Mouse (Mus musculus): ENCODE results near the gene Kctd7.

Kctd7 gene

GRCm38 (mm10) chr5:130193760-130194159 lies 49.1 kb downstream of the Kctd7 start:
- DNase-seq = no peak

- DNase-seq = no peak
These were observed 51.6 kb downstream of the Kctd7 start for GRCm38 (mm10) chr5:130196307-130196706.

DNA sequence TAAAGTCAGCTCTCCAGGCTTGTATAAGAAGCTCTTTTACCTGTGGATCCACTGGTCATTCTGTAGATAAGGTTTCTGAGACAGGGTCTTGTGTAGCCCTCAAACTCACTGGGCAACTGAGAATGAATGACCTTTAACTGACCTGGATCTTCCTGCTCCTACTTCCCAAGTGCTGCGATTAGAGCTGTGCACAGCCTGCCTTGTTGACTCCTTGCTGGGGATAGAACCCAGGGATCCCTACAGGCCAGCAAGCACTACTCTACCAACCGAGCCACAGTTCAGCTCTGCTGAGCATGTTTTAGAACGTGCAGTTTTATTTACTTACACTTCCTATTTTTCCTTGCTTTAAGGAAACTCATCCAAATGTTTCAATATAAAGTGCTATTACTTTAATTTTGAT lies 52.8 kb downstream of the Kctd7 start:
- DNase-seq = no peak

DNA sequence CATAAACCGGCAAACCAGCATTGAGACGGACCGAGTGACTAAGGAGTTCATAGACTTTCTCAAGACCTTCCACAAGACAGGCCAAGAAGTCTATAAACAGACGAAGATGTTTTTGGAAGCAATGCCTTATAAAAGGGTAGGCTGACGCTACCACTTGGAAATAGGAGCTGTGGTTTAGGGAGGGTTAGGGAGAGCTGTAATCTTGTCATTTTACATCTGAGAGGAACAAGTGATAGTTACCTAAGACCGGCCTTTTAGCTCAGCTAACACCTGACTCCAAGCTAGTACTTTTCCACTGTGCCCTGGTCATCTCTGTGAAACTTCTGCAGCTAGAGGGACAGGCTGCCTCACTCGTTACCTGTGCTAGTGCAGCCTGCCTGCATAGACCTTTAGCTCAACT lies 53.3 kb downstream of the Kctd7 start:
- no peak for DNase-seq

DNA sequence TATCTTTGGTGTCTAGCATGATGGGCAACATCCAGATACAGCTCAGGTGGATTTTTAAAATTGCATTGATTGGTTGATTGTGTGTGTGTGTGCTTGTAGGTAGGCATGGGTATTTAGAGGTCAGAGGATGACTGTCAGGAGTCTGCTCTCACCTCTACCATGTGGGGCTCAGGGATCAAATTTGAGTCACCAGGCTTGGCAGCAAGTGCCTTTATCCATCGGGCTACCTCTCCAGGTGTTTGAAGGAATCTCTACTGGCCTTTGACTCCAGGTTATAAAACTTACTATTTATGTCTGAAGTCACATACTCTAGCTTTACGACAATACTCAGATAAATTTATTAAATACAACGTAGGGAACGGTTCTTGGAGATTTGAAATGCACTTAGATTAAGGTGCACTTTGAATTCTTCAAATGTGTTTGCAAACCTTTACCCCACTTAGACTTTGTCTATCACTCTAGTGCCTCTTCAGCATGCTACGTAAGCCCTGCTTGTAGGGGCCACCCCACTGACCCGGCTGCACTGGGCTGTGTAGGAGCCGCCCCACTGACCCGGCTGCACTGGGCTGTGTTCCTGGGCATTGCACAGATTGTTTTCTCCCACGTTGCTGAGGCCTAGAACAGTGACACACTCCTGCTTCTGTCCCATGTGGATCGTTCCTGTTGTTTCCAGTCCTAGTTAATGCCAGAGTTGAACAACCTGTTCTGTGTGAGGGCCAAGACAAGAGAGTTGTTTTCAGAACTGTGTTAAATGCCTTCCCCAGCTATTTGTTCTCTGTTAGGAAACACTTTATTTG lies 55.8 kb downstream of the Kctd7 start:
- peak; percentile 28 to 59 for DNase-seq

DNA sequence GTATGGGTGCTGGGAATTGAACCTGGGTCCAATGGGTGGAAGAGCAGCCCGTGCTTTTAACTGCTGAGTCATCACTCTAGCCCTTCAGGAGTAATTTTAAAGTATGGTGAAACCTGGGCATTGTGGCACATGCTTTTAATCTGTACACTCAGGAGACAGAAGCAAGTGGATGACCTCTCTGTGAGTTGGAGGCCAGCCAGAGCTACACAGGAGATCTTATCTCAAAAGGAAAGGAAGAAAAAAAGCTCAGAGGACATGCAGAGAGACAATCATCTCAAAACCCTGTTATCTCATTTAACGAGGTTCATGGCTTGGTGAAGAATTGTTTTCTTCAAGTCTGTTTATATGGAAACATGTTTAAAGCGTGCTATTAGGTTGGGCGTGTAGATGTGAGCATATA lies 59.3 kb downstream of the Kctd7 start:
- no peak for DNase-seq

GRCm38 (mm10) chr5:130204560-130204959 lies 59.9 kb downstream of the Kctd7 start:
- DNase-seq = no peak
